Mouse (Mus musculus): Measurements from ENCODE around the gene Gngt2.
A peak's percentile ranks its signal among the peaks of the same experiment; 100 is the strongest.

The Gngt2 gene

GRCm38 (mm10) chr11:95837059-95837458 lies at the start of gene Gngt2:
Gngt2 (plus strand) TSS chr11:95837216.
- no peak for DNase-seq (ENCODE audit: low read depth)

- DNase-seq (ENCODE audit: low read depth) = no peak
Measured at GRCm38 (mm10) chr11:95789451-95789891, 47.5 kb upstream of the Gngt2 start.

GRCm38 (mm10) chr11:95791787-95792186 lies 45.2 kb upstream of the Gngt2 start:
- DNase-seq (ENCODE audit: low read depth) = no peak

GRCm38 (mm10) chr11:95792950-95793509 lies 44.0 kb upstream of the Gngt2 start:
- DNase-seq (ENCODE audit: low read depth) = no peak

GRCm38 (mm10) chr11:95794201-95794600 lies 42.8 kb upstream of the Gngt2 start:
- no peak for DNase-seq (ENCODE audit: low read depth)

- DNase-seq (ENCODE audit: low read depth) = no peak
Measured at GRCm38 (mm10) chr11:95795582-95795981, 41.4 kb upstream of the Gngt2 start.

GRCm38 (mm10) chr11:95805010-95805409 lies 32.0 kb upstream of the Gngt2 start:
- DNase-seq (ENCODE audit: low read depth) = no peak

- DNase-seq (ENCODE audit: low read depth) = no peak
Measured at GRCm38 (mm10) chr11:95805527-95805926, 31.5 kb upstream of the Gngt2 start.

- DNase-seq (ENCODE audit: low read depth) = no peak
Measured at GRCm38 (mm10) chr11:95807884-95808283, 29.1 kb upstream of the Gngt2 start.

- no peak for DNase-seq (ENCODE audit: low read depth)
Measured at GRCm38 (mm10) chr11:95808448-95809011, 28.5 kb upstream of the Gngt2 start.

GRCm38 (mm10) chr11:95809603-95810002 lies 27.4 kb upstream of the Gngt2 start:
- no peak for DNase-seq (ENCODE audit: low read depth)

GRCm38 (mm10) chr11:95810828-95811227 lies 26.2 kb upstream of the Gngt2 start:
- DNase-seq (ENCODE audit: low read depth) = no peak

GRCm38 (mm10) chr11:95811741-95812140 lies 25.3 kb upstream of the Gngt2 start:
- DNase-seq (ENCODE audit: low read depth) = no peak

GRCm38 (mm10) chr11:95812224-95812623 lies 24.8 kb upstream of the Gngt2 start:
- no peak for DNase-seq (ENCODE audit: low read depth)

- DNase-seq (ENCODE audit: low read depth) = no peak
Measured at GRCm38 (mm10) chr11:95814101-95814500, 22.9 kb upstream of the Gngt2 start.

- DNase-seq (ENCODE audit: low read depth) = no peak
Measured at GRCm38 (mm10) chr11:95814857-95815256, 22.2 kb upstream of the Gngt2 start.

GRCm38 (mm10) chr11:95815412-95815811 lies 21.6 kb upstream of the Gngt2 start:
- no peak for DNase-seq (ENCODE audit: low read depth)

GRCm38 (mm10) chr11:95819138-95819537 lies 17.9 kb upstream of the Gngt2 start:
- no peak for DNase-seq (ENCODE audit: low read depth)

- DNase-seq (ENCODE audit: low read depth) = no peak
Measured at GRCm38 (mm10) chr11:95821511-95821910, 15.5 kb upstream of the Gngt2 start.

- no peak for DNase-seq (ENCODE audit: low read depth)
Measured at GRCm38 (mm10) chr11:95822437-95822836, 14.6 kb upstream of the Gngt2 start.

GRCm38 (mm10) chr11:95824071-95824876 lies 12.7 kb upstream of the Gngt2 start, which contains the start of gene Phospho1:
Phospho1 (plus strand) TSS chr11:95824499.
- peak; percentile 73 for DNase-seq (ENCODE audit: low read depth)

GRCm38 (mm10) chr11:95824877-95825243 lies 12.2 kb upstream of the Gngt2 start:
- DNase-seq (ENCODE audit: low read depth) = no peak

- DNase-seq (ENCODE audit: low read depth) = no peak
Measured at GRCm38 (mm10) chr11:95825625-95826024, 11.4 kb upstream of the Gngt2 start.

All from fibroblast of lung, adult 2 months (primary cell).